Mouse (Mus musculus) ZHBTc4 (cell line): ENCODE data around the gene Mgat3.
A peak's percentile ranks its signal among the peaks of the same experiment; 100 is the strongest.

Experiments used
- DNase-seq: peaks from one replicate; pipeline ENCODE4 v3.0.0-alpha.2; 2011; ENCODE audit warnings: low read depth, low spot score

Gene Mgat3

DNA sequence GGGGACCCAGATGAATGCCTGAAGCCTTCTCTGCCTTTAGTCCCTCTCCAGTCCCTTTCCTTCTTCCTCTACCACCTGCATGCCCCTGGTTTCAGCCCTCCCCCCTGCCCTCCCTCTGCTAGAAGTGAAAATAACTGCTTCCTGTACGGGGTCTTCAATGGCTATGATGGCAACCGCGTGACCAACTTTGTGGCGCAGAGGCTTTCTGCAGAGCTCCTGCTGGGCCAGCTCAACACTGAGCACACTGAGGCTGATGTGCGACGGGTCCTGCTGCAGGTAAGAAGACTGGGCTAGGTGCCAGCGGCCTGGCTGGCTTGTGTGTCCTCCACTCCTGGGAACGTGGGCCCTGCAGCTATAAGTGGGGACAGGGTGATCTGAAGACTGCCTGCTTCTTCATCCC, 25.0 kb upstream of the Mgat3 start:
- no peak for DNase-seq

DNA sequence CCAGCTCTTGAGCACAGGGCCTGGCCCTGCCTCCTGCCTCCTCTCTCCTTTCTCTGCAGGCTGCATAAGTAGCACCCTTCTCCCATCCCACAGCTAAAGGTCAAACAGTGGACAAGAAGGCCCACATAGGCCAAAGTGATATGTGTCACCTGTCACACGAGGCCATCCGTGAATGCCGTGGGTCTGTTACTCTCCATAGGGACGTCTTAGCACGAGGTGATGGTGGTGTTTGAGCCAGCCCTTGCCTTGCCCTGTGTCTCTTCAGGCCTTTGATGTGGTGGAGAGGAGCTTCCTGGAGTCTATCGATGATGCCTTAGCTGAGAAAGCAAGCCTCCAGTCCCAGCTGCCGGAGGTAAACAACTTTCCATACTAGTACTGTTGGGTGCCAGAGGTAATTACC, 24.0 kb upstream of the Mgat3 start:
- DNase-seq, result no peak

DNA sequence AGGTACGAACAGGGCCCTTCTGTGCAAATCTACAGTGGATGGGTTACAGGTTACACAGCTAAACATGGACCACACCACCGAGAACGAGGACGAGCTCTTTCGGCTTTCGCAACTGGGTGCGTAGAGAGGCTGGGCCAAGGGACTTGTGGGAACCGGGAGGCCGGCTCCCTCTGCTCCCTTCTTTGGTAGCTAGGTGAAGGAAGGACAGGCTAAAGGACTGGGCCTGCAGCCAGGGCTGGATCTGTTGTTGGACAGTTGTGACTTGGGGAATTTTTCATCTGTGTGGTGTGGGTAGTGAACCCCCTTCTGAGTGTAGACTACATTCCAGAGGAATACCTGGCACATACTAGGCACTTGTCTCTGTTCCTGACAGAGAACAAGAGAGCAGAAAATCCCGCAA, 20.9 kb upstream of the Mgat3 start:
- no peak for DNase-seq

DNA sequence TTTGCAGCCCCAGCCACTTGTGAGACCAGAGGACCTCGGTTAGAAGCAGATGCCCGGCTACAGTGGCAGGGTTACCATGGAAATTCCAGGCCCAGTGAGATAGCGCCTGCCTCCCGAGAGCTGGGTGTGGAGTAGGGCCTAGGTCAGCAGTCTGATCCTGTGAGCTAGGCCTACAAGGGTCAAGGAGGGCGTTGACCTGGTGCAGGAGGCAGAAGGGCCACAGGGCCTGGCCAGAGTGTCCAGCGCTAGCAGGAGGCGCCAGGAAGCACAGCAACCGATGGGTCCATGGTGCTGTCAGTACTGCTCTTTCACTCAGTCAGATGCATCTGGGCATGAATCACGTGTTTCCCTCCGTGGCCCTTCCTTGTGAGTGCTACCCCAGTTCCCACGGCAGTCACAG, 19.8 kb upstream of the Mgat3 start:
- DNase-seq, result no peak

DNA sequence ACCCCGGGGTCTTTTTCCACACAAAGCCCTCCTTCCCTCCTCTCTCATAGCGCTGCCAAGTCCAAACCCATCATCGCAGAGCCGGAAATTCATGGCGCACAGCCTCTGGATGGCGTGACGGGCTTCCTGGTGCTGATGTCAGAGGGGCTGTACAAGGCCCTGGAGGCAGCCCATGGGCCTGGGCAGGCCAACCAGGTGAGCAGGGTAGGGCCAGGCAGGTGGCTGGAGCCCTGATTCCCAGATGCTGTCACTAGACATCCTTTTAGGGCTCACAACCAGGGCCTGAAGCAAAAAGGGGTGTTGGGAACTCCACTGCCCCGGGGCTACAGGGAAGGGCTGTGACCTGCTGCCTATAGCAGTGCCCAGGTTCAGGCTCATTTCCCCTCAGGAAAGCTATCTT, 17.8 kb upstream of the Mgat3 start:
- DNase-seq, result no peak

DNA sequence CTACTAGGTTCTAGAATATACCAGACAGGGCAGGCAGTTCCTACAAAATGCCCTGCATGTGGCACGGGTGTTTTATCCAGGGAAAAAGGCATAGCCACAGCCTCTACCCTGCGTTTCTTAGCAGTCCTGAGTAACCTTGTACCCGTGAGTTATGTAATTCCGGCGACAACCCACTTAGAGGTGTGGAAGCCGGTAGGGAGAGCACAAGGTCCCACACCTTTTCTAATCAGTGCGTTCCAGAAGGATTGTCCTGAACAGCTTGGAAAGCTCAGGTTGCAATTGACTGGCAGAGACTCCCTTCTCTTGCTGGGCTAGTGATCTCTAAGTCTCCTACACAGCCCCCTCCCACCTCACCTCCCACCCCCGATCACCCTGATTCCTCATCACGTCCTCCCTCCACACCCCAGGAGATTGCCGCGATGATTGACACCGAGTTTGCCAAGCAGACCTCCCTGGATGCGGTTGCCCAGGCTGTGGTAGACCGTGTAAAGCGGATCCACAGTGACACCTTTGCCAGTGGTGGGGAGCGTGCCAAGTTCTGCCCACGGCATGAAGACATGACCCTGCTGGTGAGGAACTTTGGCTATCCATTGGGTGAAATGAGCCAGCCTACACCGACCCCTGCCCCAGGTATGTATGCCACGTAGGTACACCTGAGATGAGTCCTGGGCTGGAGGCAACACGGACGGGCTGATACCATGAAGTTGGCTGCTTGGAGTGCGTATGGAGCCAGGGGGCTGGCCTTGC, 16.2 kb upstream of the Mgat3 start:
- DNase-seq, result no peak

DNA sequence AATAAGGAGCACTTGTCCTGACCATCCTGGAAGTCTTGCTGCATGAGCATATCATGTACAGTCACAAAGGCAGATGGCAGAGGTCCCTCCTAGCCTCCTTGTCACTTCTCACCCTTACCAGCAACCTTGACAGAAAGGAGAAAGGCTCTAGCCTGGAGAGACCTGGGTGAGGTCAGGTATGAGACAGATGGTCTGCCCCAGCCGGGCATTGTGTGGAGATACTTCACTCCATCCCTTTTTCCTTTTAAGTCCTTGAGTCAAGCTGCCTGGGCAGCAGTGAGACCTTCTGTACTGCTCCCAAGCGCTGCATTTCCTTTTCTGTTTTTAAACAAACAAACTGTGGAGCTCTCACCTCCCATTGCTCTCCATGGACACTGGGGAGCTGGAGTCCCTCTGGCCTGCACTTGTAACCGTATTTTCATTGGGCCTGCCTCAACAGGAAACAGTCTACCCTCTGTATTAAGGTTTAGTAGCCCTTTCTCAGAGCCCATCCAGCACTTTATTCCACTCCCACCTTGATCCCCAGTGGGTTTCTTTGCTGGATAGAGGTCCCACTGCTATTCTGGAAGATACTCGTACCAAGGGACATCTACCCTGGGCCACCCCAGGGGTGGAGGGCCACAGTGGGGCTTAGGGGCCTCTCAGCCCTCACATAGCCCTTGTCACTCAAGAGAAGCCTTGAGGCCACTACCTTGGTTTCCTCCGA, 15.4 kb upstream of the Mgat3 start:
- DNase-seq, result no peak

DNA sequence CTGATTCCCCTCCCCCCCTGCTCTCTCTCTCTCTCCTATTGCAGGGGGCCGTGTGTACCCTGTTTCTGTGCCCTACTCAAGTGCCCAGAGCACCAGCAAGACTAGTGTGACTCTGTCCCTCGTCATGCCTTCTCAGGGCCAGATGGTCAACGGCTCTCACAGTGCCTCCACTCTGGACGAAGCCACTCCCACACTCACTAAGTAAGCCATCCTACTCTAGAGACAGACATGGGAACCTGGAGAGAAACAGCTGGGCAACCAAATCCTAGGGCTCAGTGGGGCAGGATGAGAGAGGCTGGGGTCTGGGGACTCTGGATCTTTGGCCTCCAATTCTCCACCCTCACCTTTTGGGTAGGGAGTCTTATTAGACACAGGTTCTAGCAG, 14.8 kb upstream of the Mgat3 start:
- DNase-seq, result no peak

DNA sequence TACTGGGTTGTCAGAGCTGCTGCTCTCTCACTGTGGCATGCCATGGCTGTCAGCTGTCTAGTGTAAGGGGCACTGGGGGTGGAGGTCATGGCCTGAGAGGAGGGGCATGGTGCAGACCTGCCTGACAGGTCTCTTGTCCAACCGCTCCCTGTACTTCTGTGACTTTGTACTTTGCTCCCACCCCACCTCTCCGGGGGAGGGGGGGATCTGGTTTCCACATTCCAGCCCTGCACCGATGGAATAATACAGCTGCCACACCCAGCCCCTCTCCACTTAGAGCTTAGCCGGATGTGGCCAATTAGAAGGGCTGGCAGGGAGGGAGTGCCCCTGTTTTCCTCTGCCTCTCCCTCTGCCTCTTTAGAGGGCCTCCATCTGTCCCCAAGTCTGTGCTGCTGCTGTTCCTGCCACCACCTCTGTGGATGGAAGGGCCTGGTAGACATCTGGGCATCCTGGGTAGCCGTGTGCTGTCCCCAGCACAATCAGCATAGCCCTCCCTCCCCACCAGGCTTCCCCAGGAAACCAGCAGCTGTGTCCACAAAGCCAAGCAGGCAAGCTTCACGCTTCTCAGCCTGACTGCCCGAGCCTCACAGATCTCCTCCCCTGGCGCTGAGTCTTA, 14.1 kb upstream of the Mgat3 start:
- peak; percentile 94 for DNase-seq

DNA sequence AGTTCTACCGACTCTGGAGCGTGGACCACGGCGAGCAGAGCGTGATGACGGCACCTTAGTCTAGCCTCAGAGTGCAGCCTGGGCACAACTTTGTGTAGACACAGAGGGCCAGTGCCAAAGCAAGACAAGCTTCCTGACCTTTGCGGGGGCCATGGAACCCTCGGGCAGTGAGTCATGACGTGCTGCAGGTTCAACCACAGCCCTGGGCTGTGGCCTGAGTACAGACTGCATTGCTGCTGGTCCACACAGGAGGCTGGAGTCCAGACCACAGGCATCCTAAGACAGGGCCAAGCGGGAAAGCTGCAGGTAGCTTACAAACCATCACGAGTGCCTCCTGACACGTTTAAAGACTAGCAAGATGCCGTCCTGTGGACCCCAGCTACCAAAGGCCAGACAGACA, 13.3 kb upstream of the Mgat3 start:
- DNase-seq, result no peak

DNA sequence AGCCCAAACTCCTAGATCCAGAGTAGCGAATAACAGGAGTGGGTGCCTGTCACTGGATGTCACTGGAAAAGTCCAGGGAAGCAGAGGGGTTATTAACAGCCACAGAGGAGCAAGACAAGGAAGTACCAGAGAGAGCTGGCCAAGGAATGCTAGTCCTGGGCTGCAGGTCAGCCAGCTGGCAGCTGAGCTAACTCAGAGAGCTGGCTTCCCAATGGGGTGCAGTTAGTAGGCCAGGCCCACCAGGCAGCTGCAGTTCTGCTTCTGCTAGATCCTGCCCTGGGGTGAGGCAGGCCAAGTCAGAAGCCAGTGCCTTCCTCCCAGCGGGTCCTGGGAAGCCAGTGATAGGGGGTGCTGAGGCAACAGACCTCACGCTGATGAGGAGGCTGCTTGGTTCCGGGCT, 12.8 kb upstream of the Mgat3 start:
- DNase-seq, result no peak

DNA sequence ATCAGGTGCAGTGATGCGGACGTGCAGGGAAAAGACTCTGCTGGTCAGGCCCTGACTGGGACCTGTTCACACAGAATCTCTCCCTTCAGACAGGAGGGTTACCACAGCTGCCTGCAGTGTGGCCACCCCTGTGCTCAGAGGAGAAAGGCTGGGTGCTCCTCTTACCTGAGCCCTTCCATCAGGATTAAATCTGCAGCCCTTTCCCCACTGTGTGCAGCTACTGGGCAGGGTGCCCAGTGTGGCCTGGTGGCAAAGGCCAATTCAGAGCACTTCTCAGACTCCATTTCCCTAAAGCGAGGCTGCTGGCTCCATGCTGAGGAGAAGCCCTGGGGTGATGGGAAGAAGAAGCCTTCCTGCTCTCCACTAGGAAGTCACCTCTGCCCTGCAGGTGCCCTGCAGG, 12.3 kb upstream of the Mgat3 start:
- DNase-seq, result no peak

DNA sequence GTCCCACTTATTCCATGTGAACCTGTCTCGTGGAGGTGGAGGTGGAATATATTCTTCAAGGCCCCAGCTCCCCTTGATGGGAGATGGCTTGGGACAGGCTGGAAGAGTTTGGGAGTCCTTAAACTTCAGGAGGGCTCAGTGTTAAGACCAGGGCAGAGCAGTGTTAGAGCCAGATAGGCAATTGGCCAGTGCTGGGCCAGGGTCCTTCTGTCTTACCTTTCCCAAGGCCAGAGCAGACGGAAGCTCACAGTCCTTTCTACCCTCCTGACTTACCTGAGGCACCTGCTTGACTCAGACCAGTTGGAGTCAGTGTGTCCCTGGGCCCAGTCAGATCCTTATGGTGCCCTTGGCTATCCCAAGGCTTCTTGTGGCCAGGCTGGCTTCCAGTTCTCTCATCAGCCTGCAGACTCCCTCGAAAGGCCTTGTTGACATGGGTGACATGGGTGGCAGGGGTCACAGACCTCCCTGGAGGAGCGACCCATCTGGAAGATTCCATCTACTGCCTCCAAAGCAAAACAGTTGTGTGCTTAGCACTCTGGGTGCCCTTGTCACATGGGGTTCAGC, 11.0 kb upstream of the Mgat3 start:
- DNase-seq, result no peak

DNA sequence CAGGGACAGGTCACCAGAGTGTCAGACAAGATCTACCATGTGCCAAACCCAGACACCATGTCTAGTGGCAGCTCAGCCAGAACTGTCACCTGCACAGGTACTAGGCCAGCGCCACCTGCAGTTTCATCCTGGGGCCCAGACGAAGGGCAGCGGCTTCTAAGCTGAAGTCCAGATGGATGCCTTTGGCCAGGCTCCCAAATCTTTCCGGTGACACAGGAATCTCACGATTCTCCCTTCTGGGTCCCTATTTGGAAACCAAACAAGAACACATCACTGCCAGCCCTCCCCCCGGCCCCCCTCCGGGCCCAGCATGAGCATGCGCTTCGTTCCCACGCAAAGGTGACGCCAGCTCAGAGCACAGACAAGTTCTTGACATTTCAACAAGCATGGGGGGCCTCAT, 10.2 kb upstream of the Mgat3 start:
- DNase-seq, result no peak

DNA sequence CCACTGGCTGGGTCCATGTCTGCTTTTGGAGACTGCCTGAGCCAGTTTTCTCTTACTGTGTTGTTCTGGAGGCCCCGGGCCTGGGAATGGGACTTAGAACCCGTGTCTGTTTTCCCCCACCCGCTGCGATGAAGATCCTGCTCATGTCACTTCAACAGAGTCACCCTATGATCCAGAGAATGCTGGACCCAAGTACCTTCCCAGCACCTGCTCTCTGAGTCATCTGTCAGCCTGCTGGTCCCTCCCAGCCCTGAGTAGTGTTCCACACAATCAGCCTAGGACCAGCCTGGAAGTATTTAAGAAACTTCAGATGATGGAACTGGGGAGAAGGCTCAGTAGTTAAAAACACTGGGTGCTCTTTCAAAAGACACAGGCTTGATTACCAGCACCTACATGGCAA, 9.8 kb upstream of the Mgat3 start:
- no peak for DNase-seq

DNA sequence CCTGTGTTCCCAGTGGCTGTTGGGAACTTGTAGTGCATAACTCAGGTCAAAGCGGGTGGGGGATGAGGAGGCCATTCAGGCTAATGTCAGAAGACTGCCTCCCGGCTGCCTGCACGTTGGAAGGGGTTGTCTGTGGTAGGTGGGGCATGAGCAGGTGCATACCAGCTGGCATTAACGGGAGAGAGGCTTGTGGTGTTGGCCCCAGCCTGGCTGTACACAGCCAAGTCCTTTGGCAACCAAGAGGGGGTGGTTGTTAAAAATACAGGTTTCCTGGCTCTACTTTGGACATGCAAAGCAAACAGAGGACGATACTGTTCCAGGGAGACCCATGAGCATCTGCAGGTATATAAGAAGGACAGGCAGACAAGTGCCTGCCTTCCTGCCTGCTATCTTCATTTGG, 8.1 kb upstream of the Mgat3 start:
- no peak for DNase-seq

DNA sequence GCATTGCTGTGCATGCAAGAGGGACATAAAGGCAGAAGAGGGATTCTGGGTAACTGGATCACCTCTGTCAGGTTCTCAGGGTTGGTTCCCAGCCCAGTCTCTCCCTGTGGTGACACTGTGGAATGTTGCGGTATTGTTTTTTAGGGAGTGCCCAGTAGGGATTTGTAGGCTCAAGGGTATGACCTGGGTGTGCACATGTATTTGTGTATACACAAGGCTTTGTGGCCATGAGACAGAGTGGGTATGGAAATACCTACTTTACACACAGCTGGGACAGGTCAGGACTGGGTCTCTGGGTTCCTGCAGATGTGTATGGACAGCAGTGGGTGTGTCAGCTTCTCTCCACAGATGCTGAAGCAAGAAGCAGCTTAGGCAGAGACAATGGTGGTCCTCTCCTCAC, 4.0 kb upstream of the Mgat3 start:
- DNase-seq, result peak; percentile 96

DNA sequence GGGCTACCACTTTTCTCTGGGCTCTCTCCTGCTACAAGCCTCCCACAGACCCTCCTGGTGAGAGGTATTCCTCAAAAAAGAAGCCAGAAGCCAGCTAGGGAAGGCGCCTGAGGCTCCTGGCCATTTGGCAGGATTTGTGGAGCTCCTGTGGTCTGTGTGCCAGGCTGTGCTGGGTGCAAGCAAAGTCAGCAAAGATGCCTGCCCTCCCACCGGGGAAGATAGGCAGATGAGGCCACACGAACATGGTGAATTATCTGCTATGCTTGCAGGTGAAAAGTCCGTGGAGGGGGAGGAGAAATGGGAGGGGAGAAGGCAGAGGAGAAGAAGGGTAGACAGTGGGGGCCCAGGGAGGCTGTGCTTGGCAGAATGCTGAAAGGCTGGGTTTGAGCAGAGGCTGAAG, 3.2 kb upstream of the Mgat3 start:
- DNase-seq, result no peak

DNA sequence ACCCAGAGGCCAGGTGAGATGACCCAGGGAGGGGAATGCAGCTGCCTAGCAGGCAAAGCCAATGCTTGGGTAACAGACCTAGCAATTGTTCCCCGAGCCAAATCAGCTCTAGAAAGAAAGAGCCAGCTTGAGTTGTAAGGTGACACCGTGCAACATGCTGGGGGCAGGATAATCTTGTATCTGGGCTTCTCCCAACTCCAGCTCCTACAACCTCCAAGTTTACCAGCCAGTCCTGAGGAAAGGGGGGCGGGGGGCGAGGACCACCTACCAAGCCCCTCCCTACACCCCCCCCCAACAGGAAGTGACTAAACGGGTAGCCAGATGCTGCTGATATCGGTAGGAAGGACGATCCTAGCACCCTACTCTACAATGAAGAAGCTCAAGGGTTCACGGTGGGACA, 2.2 kb upstream of the Mgat3 start:
- peak; percentile 43 for DNase-seq

DNA sequence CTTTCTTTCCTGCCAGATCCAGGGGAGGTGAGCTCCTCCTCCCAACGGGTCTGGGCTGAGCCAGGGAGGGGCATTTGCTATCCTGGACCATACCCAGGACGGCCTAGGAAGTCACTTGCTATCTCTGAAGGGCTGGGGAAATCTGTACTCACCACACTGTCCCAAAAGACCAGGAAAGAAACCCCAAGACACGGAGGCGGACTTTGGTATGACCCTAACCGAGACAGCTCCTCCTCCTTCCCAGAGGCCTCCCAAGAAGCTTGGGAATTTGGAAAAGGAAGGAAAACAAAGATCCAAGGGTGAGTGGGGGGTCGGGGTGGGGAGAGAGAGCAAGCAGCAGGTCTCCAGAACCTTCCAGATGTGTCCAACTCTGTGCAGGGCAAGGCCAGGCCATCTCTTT, 1.7 kb upstream of the Mgat3 start:
- DNase-seq, result peak; percentile 60

DNA sequence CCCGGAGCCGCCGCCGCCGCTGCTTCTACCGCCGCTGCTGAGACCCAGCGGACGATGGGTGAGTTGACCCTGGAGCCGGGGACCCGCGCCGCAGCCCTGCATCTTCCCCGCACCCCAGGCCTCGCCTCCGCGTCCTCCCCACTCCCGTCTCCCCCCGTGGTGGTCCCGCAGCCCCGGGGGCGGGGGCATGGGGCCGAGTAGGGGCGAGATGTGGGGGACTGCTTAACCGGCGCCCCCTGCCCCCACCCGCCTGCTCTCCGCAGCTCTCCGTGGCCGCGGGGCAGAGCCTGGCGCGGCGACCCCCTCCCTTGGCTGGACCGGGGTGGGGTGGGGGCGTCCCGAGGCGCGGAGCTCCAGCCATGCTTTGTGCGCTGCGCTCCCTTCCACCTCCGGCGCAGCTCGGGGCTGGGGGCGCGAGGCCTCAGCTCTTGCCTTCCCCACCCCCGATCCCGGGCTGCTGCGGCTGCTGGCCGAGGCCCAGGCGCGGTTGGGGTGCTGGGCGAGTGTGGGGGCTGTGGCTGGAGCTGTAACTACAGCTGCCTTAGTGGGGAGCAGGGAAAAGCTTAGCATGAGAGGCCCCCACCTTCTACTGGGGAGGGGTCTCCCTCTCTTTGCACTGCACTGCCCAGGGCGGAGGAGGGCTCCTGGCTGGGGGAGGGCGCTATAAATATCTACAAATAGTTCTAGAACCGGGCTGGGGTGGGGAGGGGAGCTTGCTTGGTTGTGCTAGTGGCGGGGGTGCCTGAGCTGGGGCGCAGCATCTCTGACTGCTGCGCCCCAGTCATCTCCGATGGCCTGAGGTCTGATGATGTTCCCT, 468 bp downstream of the Mgat3 start:
- DNase-seq, result no peak

DNA sequence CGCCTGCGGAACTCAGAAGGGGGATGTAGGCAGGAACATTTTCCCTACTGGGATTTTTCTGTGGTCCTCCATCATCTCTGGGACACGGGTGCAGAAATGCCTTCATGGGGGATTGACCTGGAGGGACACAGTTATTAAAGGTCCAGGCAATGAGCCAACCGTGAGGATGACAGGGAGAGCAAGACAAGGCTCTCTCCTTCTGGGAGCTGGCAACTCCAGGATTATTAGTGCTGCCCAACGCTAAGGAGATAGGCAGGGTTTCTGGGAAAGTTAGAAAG, 1.0 kb downstream of the Mgat3 start:
- no peak for DNase-seq
